Mouse (Mus musculus) embryo, embryonic 10 days (tissue): Measurements from ENCODE around the gene Magi2.
A peak's percentile ranks its signal among the peaks of the same experiment; 100 is the strongest.
"Not testable (repeated sequence)": the region's sequence is repeated elsewhere in the genome, so short reads cannot be mapped to it uniquely, and the experiment has no call there.

ENCODE experiments used
- DNase-seq: peaks from one replicate; pipeline ENCODE4 v3.0.0-alpha.2; 2015; ENCODE audit warnings: low spot score

Magi2 gene

GRCm38 (mm10) chr5:19462541-19462940 is 235.7 kb downstream of the Magi2 start:
- DNase-seq, result no peak

DNA sequence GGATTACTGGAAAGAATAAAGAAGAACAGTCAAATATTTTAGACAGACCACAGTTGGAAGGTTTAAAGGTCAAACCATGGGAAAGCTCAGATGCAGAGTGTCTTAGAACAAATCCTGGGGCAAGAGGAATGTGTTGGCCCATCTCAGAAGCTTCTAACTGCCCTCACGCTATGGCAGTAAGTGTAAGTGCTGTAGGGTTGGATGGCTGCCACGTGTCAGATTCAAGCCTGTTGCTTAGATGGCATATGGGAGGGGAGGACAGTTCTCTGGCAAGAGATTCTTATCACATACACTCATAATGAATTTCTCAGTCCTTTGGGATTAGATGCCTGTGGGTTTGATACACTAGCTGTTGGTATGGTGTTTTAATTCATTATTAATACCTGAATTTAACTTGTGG is 238.5 kb downstream of the Magi2 start:
- no peak for DNase-seq

DNA sequence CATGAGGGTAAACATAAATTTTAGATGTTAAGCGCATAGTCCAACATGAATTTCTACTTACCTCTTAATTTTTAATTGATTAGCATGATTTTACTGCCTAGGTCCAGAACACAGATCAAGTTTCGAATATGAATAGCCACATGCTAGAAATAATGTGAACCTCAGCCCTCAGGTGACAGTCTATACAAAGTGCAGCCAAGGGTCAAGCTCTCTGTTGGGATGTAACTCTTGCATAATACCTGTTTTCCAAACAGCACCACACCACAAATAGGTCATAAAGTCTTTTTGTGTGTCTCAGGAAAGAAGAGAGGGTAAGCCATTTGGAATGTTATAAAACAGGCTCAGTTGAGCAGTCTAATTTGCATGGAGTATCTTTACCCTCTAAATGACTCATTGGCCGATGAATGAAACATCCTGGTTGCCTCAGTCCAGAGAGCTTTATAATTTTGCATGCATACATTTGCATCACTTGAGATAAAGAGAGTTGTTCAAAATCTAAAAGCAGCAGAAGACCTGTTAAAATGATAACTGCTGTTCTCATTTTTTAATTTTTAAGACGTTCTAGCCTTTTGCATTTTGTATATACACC is 246.1 kb downstream of the Magi2 start:
- no peak for DNase-seq

DNA sequence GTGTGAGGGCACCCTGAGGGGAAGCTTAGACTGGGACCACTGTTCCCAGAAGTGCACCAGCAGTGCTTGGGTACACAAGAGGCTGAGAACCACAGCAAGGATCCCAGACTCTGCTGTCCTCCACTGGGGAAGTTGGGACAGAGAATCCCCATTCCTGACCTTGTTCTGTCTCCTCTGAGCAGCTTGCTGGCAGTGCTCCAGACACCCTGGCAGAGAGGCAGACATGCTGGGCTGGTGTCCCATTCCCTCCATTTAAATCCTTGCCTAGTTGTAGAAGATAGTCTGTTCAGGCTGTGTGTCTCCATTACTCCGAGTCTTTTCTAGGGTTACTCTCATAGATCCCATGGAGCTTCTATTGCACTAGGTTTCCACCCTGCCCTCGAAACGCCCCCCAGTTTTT is 256.1 kb downstream of the Magi2 start:
- DNase-seq, result no peak

GRCm38 (mm10) chr5:19487947-19488346 is 261.1 kb downstream of the Magi2 start:
- no peak for DNase-seq

- DNase-seq, result no peak
Observed at GRCm38 (mm10) chr5:19501005-19501404, 274.2 kb downstream of the Magi2 start.

DNA sequence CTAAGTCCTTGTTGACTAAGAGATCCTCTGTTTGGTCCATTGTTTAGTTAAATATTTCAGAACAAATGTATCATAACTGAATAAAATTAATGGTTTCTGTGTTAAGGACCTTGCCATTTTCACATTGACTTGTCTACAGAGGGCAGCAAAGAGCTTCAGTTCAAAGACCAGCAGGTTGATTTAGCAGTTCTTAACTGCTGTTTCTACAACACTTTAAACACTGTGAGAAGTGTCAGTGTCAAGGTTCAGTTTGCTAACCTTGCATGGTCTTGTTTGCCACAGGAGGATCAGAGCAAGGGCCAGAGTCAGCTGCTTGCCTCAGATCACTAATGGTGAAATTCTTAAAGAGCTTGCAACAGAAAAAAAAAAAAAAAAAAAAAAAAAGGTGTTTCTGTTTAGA is 295.3 kb downstream of the Magi2 start:
- DNase-seq, result peak; percentile 67

- DNase-seq, result no peak
Observed at GRCm38 (mm10) chr5:19539348-19539747, 312.5 kb downstream of the Magi2 start.

- DNase-seq, result no peak
Observed at GRCm38 (mm10) chr5:19546424-19546823, 319.6 kb downstream of the Magi2 start.

DNA sequence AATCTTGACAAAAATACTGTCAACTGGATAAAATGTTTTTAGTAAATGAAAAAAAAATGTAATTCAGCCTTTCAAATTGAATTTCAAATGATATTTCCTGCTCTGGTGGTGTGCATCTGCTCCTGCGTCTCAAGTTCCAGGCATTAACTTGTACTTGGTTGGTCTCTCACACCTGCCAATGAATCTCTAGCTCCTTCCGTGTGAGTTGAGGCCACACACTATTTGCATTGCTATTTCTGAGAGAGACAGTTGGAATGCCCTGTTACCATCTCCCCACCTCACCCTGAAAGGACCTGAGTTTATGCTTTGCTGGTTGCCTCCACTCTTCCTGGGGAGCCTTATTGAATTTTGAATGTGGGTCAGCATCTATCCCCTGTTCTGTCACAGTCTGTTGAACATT is 320.1 kb downstream of the Magi2 start:
- DNase-seq, result no peak

DNA sequence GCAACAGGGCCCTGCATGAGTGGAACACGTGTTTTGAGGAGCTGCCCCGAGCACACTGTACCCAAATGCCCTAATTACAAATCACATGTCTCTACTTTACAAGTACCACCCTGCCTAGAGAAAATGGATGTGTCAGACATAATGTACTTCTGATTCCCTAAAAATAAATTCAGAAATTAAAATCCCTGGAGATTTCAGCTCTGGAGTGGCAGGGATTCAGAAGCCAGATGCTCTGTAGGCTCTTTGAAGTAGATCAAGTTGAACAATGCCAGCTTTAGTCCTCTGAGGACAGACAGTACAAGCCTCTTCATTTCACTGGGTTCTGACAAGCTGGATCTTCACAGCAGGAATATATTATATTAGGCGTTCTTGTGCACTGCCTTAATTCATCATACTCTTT is 326.7 kb downstream of the Magi2 start:
- DNase-seq, result no peak

DNA sequence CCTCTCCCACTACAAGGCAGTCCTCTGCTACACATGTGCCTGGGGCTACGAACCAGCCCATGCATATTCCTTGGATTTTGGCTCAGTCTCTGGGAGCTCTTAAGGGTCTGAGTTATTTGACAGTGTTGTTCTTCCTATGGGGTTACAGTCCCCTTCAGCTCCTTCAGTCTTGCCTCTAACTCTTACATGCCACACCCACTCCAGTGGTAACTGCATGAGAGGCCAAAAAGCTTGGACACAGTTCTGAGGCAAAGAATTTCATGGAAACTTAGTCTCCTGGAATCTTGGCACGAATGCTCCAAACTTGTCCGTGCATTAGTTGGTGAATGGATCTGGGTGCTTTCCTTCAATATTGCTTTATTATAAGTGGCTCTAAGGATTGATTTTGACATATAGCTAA is 338.8 kb downstream of the Magi2 start:
- no peak for DNase-seq

DNA sequence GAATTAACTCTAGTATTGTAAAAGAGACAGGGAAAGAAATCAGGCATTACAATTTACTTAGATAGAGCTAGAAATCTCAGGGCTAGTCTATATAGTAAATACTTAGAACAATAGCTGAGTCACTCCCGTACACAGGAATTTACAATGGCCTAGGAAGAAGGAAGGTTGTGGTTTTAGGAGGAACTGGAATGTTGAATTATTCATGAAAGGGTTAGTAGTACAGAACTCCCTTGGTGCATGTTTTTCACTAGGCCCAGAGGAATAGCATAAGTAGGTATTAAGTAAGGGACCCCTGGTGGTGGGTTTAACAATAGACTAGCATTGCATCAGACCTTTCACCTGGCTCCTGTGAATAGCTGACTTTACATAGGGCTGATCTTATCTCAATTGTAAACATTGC is 339.3 kb downstream of the Magi2 start:
- DNase-seq, result not testable (repeated sequence)

DNA sequence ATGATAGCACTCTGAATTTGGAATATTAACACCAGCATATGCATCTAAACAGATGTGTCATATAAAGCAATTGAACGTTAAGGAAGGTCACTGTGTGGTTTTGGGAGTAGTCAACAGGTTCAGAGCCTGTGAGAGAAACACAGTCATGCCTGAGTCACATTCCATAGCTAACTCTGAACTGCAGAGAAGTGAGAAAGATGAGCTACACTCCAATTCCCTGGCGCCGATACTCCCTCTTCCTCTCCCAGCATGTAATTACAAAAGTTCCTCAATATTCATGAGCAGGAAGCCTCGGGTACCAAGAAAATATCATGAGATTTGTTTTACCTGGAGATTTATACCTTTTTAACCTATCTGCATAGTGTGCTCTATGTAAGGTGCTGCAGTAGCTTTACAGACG is 380.9 kb downstream of the Magi2 start:
- no peak for DNase-seq

- DNase-seq, result no peak
Observed at GRCm38 (mm10) chr5:19611788-19612187, 385.0 kb downstream of the Magi2 start.

DNA sequence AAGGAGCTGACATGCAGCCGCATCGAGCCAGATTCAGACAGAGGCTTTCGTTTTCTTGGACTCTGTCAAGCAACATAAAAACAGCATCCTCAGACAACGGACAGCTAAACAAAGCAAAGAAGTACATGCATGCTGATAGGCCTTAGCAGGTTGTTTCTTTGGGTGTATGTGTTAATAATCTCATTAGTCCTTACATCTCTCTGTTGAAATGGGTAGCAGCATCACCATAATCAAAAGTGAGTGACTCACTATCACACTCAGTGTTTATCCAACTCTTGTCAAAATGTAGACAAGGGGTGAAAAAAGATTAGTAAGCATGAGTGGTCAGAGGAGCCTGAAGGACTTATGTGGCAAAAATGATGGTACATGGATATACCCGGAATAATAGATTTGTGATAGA is 394.8 kb downstream of the Magi2 start:
- DNase-seq, result no peak

DNA sequence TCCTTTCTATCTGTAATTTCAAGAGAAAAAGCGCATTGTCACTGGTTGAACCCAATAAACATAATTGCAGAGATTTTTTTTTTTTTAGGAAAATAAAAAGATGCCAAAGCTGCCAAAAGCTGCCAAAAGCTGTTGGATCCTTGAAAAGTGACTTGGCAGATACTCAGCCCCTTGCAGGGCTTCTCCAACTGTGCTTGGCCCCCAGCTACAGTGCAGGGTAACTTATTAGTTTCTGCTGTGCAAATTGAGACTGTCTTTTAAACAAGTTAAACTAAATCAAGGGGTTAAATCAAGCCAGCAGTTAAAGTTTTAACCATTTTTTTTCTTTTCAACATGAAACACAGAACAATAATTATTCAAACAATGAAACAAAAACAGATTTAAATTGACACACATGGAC is 407.1 kb downstream of the Magi2 start:
- no peak for DNase-seq

GRCm38 (mm10) chr5:19637789-19638188 is 411.0 kb downstream of the Magi2 start:
- DNase-seq, result no peak

DNA sequence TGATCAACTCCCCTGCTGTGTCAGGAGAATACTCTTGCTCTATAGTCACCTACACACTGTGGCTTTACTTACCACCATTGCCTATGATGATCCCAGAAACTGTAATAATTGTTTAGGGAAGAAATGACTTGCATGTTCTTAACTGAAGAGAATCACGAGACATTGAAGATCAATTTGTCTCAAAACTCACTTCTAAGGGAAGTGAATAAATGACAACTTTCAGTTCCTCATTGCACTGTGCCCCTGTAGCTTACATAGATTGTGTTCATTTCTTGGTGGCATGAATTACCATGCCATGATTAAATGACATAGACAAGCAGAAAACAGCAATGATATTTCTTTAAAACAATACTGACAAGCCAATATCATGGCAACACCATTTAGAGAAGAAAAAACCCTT is 429.1 kb downstream of the Magi2 start:
- no peak for DNase-seq

GRCm38 (mm10) chr5:19666416-19666815 is 439.6 kb downstream of the Magi2 start:
- DNase-seq, result no peak

- DNase-seq, result no peak
Observed at GRCm38 (mm10) chr5:19717296-19717695, 490.5 kb downstream of the Magi2 start.

- no peak for DNase-seq
Observed at GRCm38 (mm10) chr5:19726277-19726676, 499.4 kb downstream of the Magi2 start.

- no peak for DNase-seq
Observed at GRCm38 (mm10) chr5:19745376-19745775, 518.5 kb downstream of the Magi2 start.

DNA sequence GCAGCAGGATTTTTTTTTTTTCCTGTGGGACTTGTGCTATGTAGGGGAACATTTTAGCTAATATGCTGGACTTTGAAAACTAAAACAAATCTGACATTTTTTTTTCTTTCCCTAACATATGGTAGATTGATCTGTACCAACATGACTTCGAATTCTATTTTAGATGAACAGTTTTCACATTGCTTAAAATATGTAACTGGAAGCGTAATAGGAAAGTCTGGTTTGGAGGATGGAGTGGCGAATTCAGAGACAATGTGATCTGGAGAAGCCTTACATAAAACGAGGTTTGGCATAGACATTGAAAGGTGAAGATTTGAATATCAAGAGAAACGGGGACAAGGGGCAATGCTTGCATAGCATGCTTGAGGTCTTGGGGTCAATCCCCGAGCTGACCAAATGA is 519.1 kb downstream of the Magi2 start:
- DNase-seq, result no peak
